Mouse (Mus musculus) heart, embryonic 14.5 days (tissue): Measurements from ENCODE around the gene Stoml2. TPM values are rescaled to one million over a fixed set of nuclear protein-coding genes. Genes with fewer than 3 reads are reported as not detected.

Experiments
- ATAC-seq: fragments of 200-750 bp; cut with Nextera tagmentation; 2 replicates; pipeline ENCODE4 v1.8.0; 2017; ENCODE audit warnings: low read depth, moderate TSS enrichment; ENCODE audit not compliant: insufficient number of reproducible peaks, insufficient read depth, low FRiP score
- H3K27ac ChIP-seq, 2 experiments: fragments of 200-500 bp in 1 of 2; fragments of 300-500 bp in 1 of 2; sonication (generic) in 1 of 2; replicated peaks in 1 of 2; 2 replicates each; pipeline ENCODE4 v1.5.1; 2012 to 2014; ENCODE audit warnings: low read depth in 2 of 2, low read length in 2 of 2, control low read depth in 1 of 2, mild to moderate bottlenecking in 1 of 2, mixed read lengths in 1 of 2; ENCODE audit not compliant: control insufficient read depth in 1 of 2, insufficient read depth in 1 of 2
- H3K27me3 ChIP-seq: fragments of 300-500 bp; sonication (generic); 2 replicates; pipeline ENCODE4 v1.6.1; 2014; ENCODE audit warnings: mild to moderate bottlenecking, low read length, control low read depth; ENCODE audit not compliant: control insufficient read depth, insufficient read depth
- H3K36me3 ChIP-seq: fragments of 300-500 bp; sonication (generic); 2 replicates; pipeline ENCODE4 v1.6.1; 2014; ENCODE audit warnings: mild to moderate bottlenecking, control low read depth, low read length, mixed read lengths; ENCODE audit not compliant: control insufficient read depth, insufficient read depth
- H3K4me1 ChIP-seq, 2 experiments: fragments of 200-500 bp in 1 of 2; fragments of 300-500 bp in 1 of 2; sonication (generic) in 1 of 2; 2 replicates each; pipeline ENCODE4 v1.6.1; 2012 to 2014; ENCODE audit warnings: low read length in 2 of 2, control low read depth in 1 of 2, mixed read lengths in 1 of 2; ENCODE audit not compliant: control insufficient read depth in 2 of 2, insufficient read depth in 2 of 2
- H3K4me2 ChIP-seq: fragments of 300-500 bp; sonication (generic); 2 replicates; pipeline ENCODE4 v1.6.1; 2014; ENCODE audit warnings: mild to moderate bottlenecking, low read length
- H3K4me3 ChIP-seq, 2 experiments: fragments of 200-500 bp in 1 of 2; fragments of 300-500 bp in 1 of 2; sonication (generic) in 1 of 2; 2 replicates each; pipeline ENCODE4 v1.5.1; 2012 to 2014; ENCODE audit warnings: low read length in 2 of 2, mild to moderate bottlenecking in 2 of 2, control low read depth in 1 of 2, low read depth in 1 of 2, moderate library complexity in 1 of 2; ENCODE audit not compliant: control insufficient read depth in 1 of 2, insufficient read depth in 1 of 2
- H3K9ac ChIP-seq: fragments of 300-500 bp; sonication (generic); 2 replicates; pipeline ENCODE4 v1.6.1; 2014; ENCODE audit warnings: mild to moderate bottlenecking, low read length
- H3K9me3 ChIP-seq: fragments of 300-500 bp; sonication (generic); 2 replicates; pipeline ENCODE4 v1.6.1; 2016; ENCODE audit warnings: low read length, control low read depth; ENCODE audit not compliant: control insufficient read depth
- WGBS: fragments of 180-500 bp; shearing (Covaris S2); extraction: QIAGEN DNeasy Blood & Tissue Kit; methylation state at CpG from one replicate; pipeline ENCODE4 v1.1.7; 2014; 5-methylcytosine and 5-hydroxymethylcytosine counted together
- polyA plus RNA-seq: library from polyadenylated mRNA; unstranded; fragments of >200 nt; fragmentation: Nextera tagmentation; extraction: Ambion mirVana; gene quantifications from 2 replicates; pipeline ENCODE4 v1.2.1, GENCODE M21; 2014

Stoml2 gene
- polyA plus RNA-seq, 1 experiment from 2014 or later, result 201 TPM

DNA sequence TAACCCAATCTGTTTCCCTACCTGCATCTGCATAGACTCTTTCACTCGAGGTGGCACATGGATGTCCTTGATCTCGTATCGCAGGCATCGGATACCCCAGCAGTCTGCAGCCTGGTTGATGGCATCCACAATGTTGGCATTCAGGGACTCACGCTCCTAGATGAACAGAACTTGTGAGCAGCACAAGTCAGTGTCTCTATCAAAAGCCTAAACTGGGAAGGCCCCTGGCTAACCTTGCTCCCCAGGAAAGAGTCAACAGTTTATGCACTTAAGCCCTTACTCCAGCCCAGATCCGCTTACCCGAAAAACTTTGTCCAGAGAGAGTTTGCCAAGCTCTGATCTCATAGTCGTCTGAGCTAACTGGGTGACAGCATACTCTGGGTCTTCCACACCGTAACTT, 1.8 kb downstream of the Stoml2 start:
- Histone ChIP-seq H3K27me3 (no peaks in the 10 kb centered on the region), H3K4me3 (no peak overlapping the region), H3K36me3 (peaks cover 50% of the 10 kb centered on the region), H3K4me2 (no peak overlapping the region), H3K27ac (no peak overlapping the region), H3K9ac (no peak overlapping the region), H3K4me1 (peaks cover 9 to 17% of the 10 kb centered on the region in 2 experiments), H3K9me3 (no peaks in the 10 kb centered on the region)
- WGBS, result 90% methylated on average over 9 of the region's 9 CpGs
- ATAC-seq, result no peak

DNA sequence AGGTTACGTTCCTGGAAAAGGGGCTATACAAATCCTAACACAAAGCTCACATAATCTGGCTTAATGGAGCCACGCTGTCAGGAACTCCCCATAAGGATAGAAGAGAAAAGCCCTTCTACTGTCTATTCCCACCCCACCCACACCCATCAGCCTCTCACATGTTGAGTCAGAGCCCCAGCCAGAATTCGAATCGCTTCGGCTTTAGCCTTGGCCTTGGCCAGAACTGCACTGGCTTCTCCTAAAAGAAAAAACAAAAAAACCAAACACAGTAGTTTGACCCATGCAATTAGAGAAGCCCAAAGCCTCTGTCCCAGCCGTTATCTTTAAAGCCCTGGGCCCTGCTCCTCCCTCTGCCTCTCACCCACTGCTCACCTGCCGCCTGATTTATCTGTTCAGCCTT, 2.4 kb downstream of the Stoml2 start:
- no peak for ATAC-seq
- Histone ChIP-seq H3K9ac (no peak overlapping the region), H3K27ac (no peak overlapping the region), H3K4me3 (no peak overlapping the region), H3K27me3 (no peaks in the 10 kb centered on the region), H3K4me1 (peaks cover 13 to 22% of the 10 kb centered on the region in 2 experiments), H3K4me2 (no peak overlapping the region), H3K36me3 (peaks cover 48% of the 10 kb centered on the region), H3K9me3 (no peaks in the 10 kb centered on the region)
- 98% methylated on average over 7 of the region's 7 CpGs for WGBS

DNA sequence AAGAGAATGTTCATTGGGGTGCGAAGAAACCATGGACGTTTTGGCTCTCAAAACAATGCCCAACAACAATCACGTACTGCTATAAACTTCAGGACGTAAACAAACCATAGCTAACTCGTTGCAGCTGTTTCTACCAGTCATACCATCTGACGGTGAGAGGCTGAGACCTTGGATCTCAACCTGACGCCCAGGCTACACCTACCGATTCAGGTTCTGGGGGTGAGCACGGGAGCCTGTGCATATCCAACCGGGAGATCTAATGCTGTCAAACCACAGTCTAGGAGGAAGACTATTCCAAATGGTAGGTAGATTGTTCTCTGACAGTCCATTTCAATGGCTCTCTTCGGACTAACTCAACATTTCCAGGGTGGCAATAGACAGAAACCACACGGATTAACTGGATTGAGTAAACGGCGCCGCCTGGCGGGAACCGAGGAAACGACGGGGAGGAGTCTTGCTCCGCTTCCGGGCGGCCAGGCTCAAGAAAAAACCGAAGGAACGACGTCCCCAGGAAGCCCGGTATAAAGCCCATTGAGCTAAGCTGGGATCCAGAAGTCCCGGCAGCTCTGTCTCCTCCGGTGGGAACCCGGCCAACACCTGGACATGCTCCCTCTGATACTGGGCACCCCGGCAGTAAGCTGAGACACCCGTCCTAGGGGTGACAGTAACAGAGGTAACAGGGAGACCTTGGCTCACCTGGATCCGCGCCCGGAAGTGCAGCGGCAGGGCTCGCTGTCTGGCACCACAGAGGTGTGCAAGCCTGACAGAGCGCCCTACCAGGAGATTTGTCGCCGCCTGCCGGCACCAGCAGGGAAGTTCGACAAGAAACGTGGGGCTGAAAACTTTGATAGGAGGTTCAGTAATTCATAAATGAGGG, 6.2 kb downstream of the Stoml2 start, which contains the start of gene Pigo:
Pigo (minus strand) TSS at position 736 of the 877 bp plus-strand sequence.
- peak within 1 kb of the TSS; percentile 48 to 87 for H3K4me3 ChIP-seq
- H3K9me3 ChIP-seq, result no peaks in the 10 kb centered on the region
- 7% methylated on average over 42 of the region's 42 CpGs for WGBS
- peaks cover 75% of the 10 kb centered on the region for H3K36me3 ChIP-seq
- H3K4me2 ChIP-seq, result peak within 1 kb of the TSS; percentile 89
- peak within 1 kb of the TSS; percentile 73 for H3K9ac ChIP-seq
- peak; percentile 76 for ATAC-seq
- H3K4me1 ChIP-seq, result peaks cover 9 to 13% of the 10 kb centered on the region in 2 experiments
- H3K27me3 ChIP-seq, result no peaks in the 10 kb centered on the region
- peak within 1 kb of the TSS; percentile 76 to 85 for H3K27ac ChIP-seq

DNA sequence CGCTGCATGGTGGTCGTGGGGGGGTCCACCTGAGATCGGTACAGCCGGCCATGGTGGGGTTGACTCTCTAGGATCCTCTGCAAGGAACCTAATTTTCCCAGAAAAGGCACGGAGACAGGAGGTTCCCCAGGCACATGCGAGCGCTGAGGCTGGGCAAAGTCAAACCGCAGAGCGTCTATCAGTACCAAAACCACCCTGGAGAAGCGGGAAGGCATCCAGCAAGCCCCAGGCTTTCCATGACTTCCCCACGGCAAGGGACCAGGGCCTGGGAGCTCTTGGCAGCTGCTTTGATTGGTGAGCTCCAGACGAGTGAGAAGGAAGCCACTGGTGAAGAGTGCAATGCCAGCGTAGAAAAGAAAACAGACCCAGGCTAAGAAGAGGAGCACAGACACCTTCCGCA, 6.8 kb downstream of the Stoml2 start:
- Histone ChIP-seq H3K36me3 (peaks cover 81% of the 10 kb centered on the region), H3K4me3 (peak overlapping the region; percentile 48 to 87), H3K4me1 (peaks cover 7 to 9% of the 10 kb centered on the region in 2 experiments), H3K9ac (peak overlapping the region; percentile 73), H3K9me3 (no peaks in the 10 kb centered on the region), H3K27ac (peak overlapping the region in 1 of 2 experiments; percentile 76; a peak in 1 of 4 replicates), H3K4me2 (peak overlapping the region; percentile 89), H3K27me3 (no peaks in the 10 kb centered on the region)
- ATAC-seq, result no peak
- WGBS, result 78% methylated on average over 14 of the region's 14 CpGs

DNA sequence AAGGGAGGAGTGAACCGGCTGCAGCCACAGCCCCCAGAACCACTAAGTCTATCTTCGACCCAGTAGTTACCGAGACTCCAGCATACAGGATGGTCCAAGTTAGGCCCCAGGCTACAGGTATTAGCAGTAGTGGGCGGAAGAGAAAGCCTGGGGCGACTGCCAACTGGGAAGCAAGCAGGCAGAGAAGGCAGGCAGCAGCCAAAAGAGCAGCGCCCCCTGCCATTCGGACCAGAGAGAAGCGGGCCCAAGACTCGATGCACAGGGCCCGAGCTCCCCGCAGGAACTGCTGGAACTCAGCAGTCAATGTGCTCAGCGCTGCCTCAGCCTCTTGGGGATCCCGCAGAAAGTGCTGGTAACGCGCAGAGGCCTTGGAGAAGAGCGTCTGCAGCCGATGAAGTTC, 10.2 kb downstream of the Stoml2 start:
- H3K27me3 ChIP-seq, result no peaks in the 10 kb centered on the region

DNA sequence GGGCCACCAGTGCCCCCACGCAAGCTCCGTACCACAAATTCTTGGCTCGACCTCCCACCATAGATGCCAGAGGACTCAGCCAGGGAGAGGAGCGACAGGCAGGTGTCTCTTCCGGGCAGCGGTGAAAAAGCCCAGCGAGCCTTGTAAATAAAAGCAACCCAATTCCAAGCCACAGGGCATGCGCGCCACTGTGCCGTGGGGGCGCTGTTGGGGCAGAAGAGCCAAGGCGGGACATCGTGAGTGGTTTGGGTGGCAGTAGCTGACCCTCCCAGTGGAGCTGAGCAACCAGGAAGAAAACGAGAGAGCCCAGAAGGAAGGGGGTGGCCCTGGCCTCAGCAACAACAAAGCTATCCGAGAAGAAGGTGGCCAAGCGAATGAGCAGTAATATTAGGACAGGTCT, 10.6 kb downstream of the Stoml2 start:
- WGBS, result 91% methylated on average over 16 of the region's 16 CpGs
- H3K4me1 ChIP-seq, result peaks cover 7 to 9% of the 10 kb centered on the region in 2 experiments

More for the DNA sequence above, 10.2 kb downstream of the Stoml2 start:
- Histone ChIP-seq H3K9me3 (no peaks in the 10 kb centered on the region), H3K9ac (no peak overlapping the region), H3K4me3 (no peak overlapping the region), H3K4me2 (no peak overlapping the region), H3K27ac (no peak overlapping the region), H3K4me1 (peaks cover 7 to 9% of the 10 kb centered on the region in 2 experiments), H3K36me3 (peaks cover 76% of the 10 kb centered on the region)
- no peak for ATAC-seq
- 75% methylated on average over 17 of the region's 17 CpGs for WGBS

DNA sequence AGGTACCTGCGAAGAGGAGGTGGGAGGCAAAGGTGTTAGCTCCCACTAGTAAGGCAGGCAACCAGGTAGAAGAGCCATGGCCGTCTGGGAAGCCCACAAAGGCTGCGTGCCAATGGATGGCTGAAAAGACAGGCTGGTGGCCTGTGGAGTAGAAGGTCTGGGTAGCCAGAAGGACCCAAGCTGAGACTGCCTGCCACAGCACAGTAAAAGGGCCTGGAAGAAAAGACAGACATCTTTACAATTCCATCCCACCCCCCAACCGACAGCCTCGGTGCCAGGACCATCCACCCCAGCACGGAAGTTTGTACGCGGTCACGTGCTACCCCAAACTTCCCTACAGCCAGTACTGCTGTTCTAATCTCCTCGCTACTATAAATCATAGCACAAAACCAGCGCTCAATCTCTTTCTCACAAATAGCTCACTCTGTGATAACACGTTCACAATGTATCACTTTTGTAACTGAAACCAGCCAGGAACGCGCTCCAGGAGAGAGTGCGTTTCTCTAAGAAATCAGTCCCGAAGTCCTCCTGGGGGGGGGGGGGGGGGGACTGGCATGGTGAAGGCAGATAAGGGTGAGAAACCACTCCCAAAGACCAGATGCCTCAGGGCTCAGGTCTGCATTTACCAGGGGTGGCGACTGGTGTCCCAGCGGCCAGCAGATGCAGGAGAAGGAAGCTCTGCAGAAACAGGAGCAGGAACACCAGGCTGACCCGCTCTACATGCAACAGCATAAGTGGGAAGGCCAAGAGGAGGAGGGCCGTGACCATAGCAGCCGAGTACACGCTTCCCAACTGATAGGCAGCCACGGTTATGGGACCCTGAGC, 11.7 kb downstream of the Stoml2 start:
- Histone ChIP-seq H3K27ac (no peak overlapping the region), H3K9me3 (no peaks in the 10 kb centered on the region), H3K36me3 (peaks cover 76% of the 10 kb centered on the region), H3K9ac (no peak overlapping the region), H3K27me3 (no peaks in the 10 kb centered on the region), H3K4me2 (no peak overlapping the region), H3K4me1 (peaks cover 4 to 6% of the 10 kb centered on the region in 2 experiments), H3K4me3 (no peak overlapping the region)
- ATAC-seq, result no peak
- 89% methylated on average over 23 of the region's 23 CpGs for WGBS

More for the DNA sequence above, 10.6 kb downstream of the Stoml2 start:
- ATAC-seq, result no peak
- no peak overlapping the region for H3K27ac ChIP-seq
- no peaks in the 10 kb centered on the region for H3K27me3 ChIP-seq
- peaks cover 76% of the 10 kb centered on the region for H3K36me3 ChIP-seq
- H3K9ac ChIP-seq, result no peak overlapping the region
- no peaks in the 10 kb centered on the region for H3K9me3 ChIP-seq
- H3K4me2 ChIP-seq, result no peak overlapping the region
- H3K4me3 ChIP-seq, result no peak overlapping the region
